Mouse (Mus musculus) myocyte (in vitro differentiated cells): ENCODE measurements around the gene Eef1akmt1. TPM values are rescaled to one million over a fixed set of nuclear protein-coding genes. Genes with fewer than 3 reads are reported as not detected.

Source experiments
- H3K27me3 ChIP-seq: one replicate; pipeline ENCODE4 v1.6.1; 2011; ENCODE audit not compliant: control insufficient read depth, insufficient read depth, insufficient read length
- H3K36me3 ChIP-seq: one replicate; pipeline ENCODE4 v1.6.1; 2011; ENCODE audit not compliant: control insufficient read depth, insufficient read depth
- H3K4me2 ChIP-seq: one replicate; pipeline ENCODE4 v1.6.1; 2011; ENCODE audit warnings: low read depth, control low read depth
- H3K4me3 ChIP-seq: one replicate; pipeline ENCODE4 v1.5.1; 2011; ENCODE audit warnings: mild to moderate bottlenecking, control low read depth, moderate library complexity
- H3K79me2 ChIP-seq: one replicate; pipeline ENCODE4 v1.6.1; 2011; ENCODE audit not compliant: control insufficient read depth, insufficient read depth
- H3ac ChIP-seq: one replicate; pipeline ENCODE4 v1.6.1; 2011; ENCODE audit not compliant: control insufficient read depth, insufficient read length
- CEBPB ChIP-seq: IDR thresholded peaks from 2 replicates; pipeline ENCODE4 v1.6.1; 2011; ENCODE audit warnings: mild to moderate bottlenecking, moderate library complexity; ENCODE audit not compliant: poor library complexity, insufficient read depth, severe bottlenecking
- E2F4 ChIP-seq: IDR thresholded peaks from one replicate; pipeline ENCODE4 v1.6.1; 2011; ENCODE audit warnings: mild to moderate bottlenecking, control low read depth, moderate library complexity; ENCODE audit not compliant: insufficient read depth
- MAX ChIP-seq: IDR thresholded peaks from one replicate; pipeline ENCODE4 v1.6.1; 2011; ENCODE audit warnings: low read depth, mild to moderate bottlenecking, control low read depth
- MYOD1 ChIP-seq, 3 experiments: IDR thresholded peaks; one replicate each; pipeline ENCODE4 v1.6.1; 2011; ENCODE audit warnings: control low read depth in 2 of 3, low read depth in 2 of 3, mild to moderate bottlenecking in 2 of 3, moderate library complexity in 1 of 3; ENCODE audit not compliant: insufficient read length in 2 of 3, control insufficient read depth in 1 of 3
- MYOG ChIP-seq, 3 experiments: IDR thresholded peaks; one replicate each; pipeline ENCODE4 v1.6.1; 2011; ENCODE audit warnings: control low read depth in 2 of 3, low read depth in 2 of 3, mild to moderate bottlenecking in 2 of 3; ENCODE audit not compliant: insufficient read length in 2 of 3, control insufficient read depth in 1 of 3, insufficient read depth in 1 of 3
- POLR2A ChIP-seq: IDR thresholded peaks from one replicate; pipeline ENCODE4 v1.6.1; 2011; ENCODE audit warnings: low read depth, mild to moderate bottlenecking, control low read depth, moderate library complexity; ENCODE audit not compliant: insufficient read length
- POLR2AphosphoS2 ChIP-seq: IDR thresholded peaks from one replicate; pipeline ENCODE4 v1.6.1; 2011; ENCODE audit warnings: low read depth, control low read depth; ENCODE audit not compliant: insufficient read length
- REST ChIP-seq: IDR thresholded peaks from one replicate; pipeline ENCODE4 v1.6.1; 2011; ENCODE audit warnings: mild to moderate bottlenecking, control low read depth, moderate library complexity; ENCODE audit not compliant: insufficient read depth, insufficient read length
- SRF ChIP-seq: IDR thresholded peaks from one replicate; pipeline ENCODE4 v1.6.1; 2011; ENCODE audit warnings: low read depth; ENCODE audit not compliant: control insufficient read depth, insufficient read length
- TCF12 ChIP-seq: IDR thresholded peaks from one replicate; pipeline ENCODE4 v1.6.1; 2011; ENCODE audit warnings: mild to moderate bottlenecking, control low read depth; ENCODE audit not compliant: poor library complexity, insufficient read depth, severe bottlenecking
- TCF3 ChIP-seq: IDR thresholded peaks from one replicate; pipeline ENCODE4 v1.6.1; 2011; ENCODE audit warnings: low read depth, control low read depth; ENCODE audit not compliant: insufficient read length
- USF1 ChIP-seq: IDR thresholded peaks from one replicate; pipeline ENCODE4 v1.6.1; 2011; ENCODE audit warnings: low read depth, mild to moderate bottlenecking, control low read depth, moderate library complexity
- polyA plus RNA-seq: library from polyadenylated mRNA; unstranded; fragments of >200 nt; fragmentation: generic; extraction: Trizol; gene quantifications from one replicate; pipeline ENCODE4 v1.2.1, GENCODE M21; 2012; ENCODE audit warnings: missing spikeins

The Eef1akmt1 gene
- polyA plus RNA-seq, 1 experiment, result 52.3 TPM

- no peak overlapping the region for H3K4me3 ChIP-seq
- TF ChIP-seq USF1 (no peak), MYOG (IDR thresholded peaks at IDR 0.05; ENCODE audit: control insufficient read depth in 1 of 3, insufficient read depth in 1 of 3, insufficient read length in 2 of 3, low read depth in 2 of 3) (no peak), POLR2A (no peak), TCF12 (no peak), MAX (no peak), SRF (no peak)
Measured at GRCm38 (mm10) chr14:57532577-57532976, 38.8 kb downstream of the Eef1akmt1 start.

GRCm38 (mm10) chr14:57529786-57530515 is 41.5 kb downstream of the Eef1akmt1 start:
- H3K4me3 ChIP-seq, result no peak overlapping the region
- no peaks in the 10 kb centered on the region for H3K79me2 ChIP-seq
- no peak overlapping the region for H3K4me2 ChIP-seq
- TF ChIP-seq CEBPB (no peak), MYOD1 (IDR thresholded peaks at IDR 0.05; ENCODE audit: control insufficient read depth in 1 of 3, insufficient read length in 2 of 3, low read depth in 2 of 3) (no peak), USF1 (no peak), MAX (no peak), POLR2A (no peak), TCF3 (no peak), POLR2AphosphoS2 (no peak), REST (no peak), MYOG (IDR thresholded peaks at IDR 0.05; ENCODE audit: control insufficient read depth in 1 of 3, insufficient read depth in 1 of 3, insufficient read length in 2 of 3, low read depth in 2 of 3) (no peak), TCF12 (no peak), SRF (no peak), E2F4 (no peak)
- H3K27me3 ChIP-seq, result peaks cover 13% of the 10 kb centered on the region
- no peak overlapping the region for H3ac ChIP-seq
- H3K36me3 ChIP-seq, result no peaks in the 10 kb centered on the region

More at GRCm38 (mm10) chr14:57532577-57532976, 38.8 kb downstream of the Eef1akmt1 start:
- Histone ChIP-seq H3K4me2 (no peak overlapping the region), H3K27me3 (peaks cover 10% of the 10 kb centered on the region), H3ac (no peak overlapping the region), H3K36me3 (no peaks in the 10 kb centered on the region), H3K79me2 (no peaks in the 10 kb centered on the region)

- TF ChIP-seq MYOG (IDR thresholded peaks at IDR 0.05; ENCODE audit: control insufficient read depth in 1 of 3, insufficient read depth in 1 of 3, insufficient read length in 2 of 3, low read depth in 2 of 3), result no peak
- no peak for TF ChIP-seq TCF12
- no peak for TF ChIP-seq REST
- TF ChIP-seq MAX, result no peak
- TF ChIP-seq SRF, result no peak
- no peak for TF ChIP-seq E2F4
- no peak for TF ChIP-seq POLR2A
- no peak for TF ChIP-seq MYOD1 (IDR thresholded peaks at IDR 0.05; ENCODE audit: control insufficient read depth in 1 of 3, insufficient read length in 2 of 3, low read depth in 2 of 3)
- TF ChIP-seq USF1, result no peak
- no peak for TF ChIP-seq TCF3
- no peak for TF ChIP-seq CEBPB
- no peak for TF ChIP-seq POLR2AphosphoS2
- H3ac ChIP-seq, result no peak overlapping the region
- H3K4me3 ChIP-seq, result no peak overlapping the region
- H3K4me2 ChIP-seq, result no peak overlapping the region
- no peaks in the 10 kb centered on the region for H3K36me3 ChIP-seq
- peaks cover 14% of the 10 kb centered on the region for H3K27me3 ChIP-seq
- H3K79me2 ChIP-seq, result no peaks in the 10 kb centered on the region
Measured at GRCm38 (mm10) chr14:57529086-57529785, 42.2 kb downstream of the Eef1akmt1 start.

GRCm38 (mm10) chr14:57527598-57527997 is 43.8 kb downstream of the Eef1akmt1 start:
- Histone ChIP-seq H3K79me2 (no peaks in the 10 kb centered on the region), H3K36me3 (no peaks in the 10 kb centered on the region), H3K27me3 (peaks cover 22% of the 10 kb centered on the region), H3K4me2 (no peak overlapping the region), H3ac (no peak overlapping the region), H3K4me3 (no peak overlapping the region)
- TF ChIP-seq MYOD1 (IDR thresholded peaks at IDR 0.05; ENCODE audit: control insufficient read depth in 1 of 3, insufficient read length in 2 of 3, low read depth in 2 of 3), result no peak
- TF ChIP-seq USF1, result no peak
- no peak for TF ChIP-seq MYOG (IDR thresholded peaks at IDR 0.05; ENCODE audit: control insufficient read depth in 1 of 3, insufficient read depth in 1 of 3, insufficient read length in 2 of 3, low read depth in 2 of 3)
- no peak for TF ChIP-seq E2F4
- TF ChIP-seq TCF3, result no peak
- no peak for TF ChIP-seq POLR2AphosphoS2
- TF ChIP-seq POLR2A, result no peak
- no peak for TF ChIP-seq REST
- TF ChIP-seq SRF, result no peak
- TF ChIP-seq TCF12, result no peak
- TF ChIP-seq MAX, result no peak
- no peak for TF ChIP-seq CEBPB
